Mouse (Mus musculus) hindbrain, embryonic 15.5 days (tissue): Measurements from ENCODE around the gene Akap8l. TPM values are rescaled to one million over a fixed set of nuclear protein-coding genes. Genes with fewer than 3 reads are reported as not detected.

ENCODE experiments used
- ATAC-seq: fragments of 200-750 bp; cut with Nextera tagmentation; 2 replicates; pipeline ENCODE4 v1.8.0; 2017; ENCODE audit warnings: low read depth, moderate number of reproducible peaks, moderate TSS enrichment; ENCODE audit not compliant: low FRiP score
- H3K27ac ChIP-seq: fragments of 300-500 bp; sonication (generic); replicated peaks from 2 replicates; pipeline ENCODE4 v1.5.1; 2015; ENCODE audit warnings: mild to moderate bottlenecking, inconsistent platforms
- H3K27me3 ChIP-seq: fragments of 300-500 bp; sonication (generic); 2 replicates; pipeline ENCODE4 v1.6.1; 2015; ENCODE audit warnings: control low read depth, inconsistent platforms
- H3K36me3 ChIP-seq: fragments of 300-500 bp; sonication (generic); 2 replicates; pipeline ENCODE4 v1.6.1; 2015; ENCODE audit warnings: control low read depth, inconsistent platforms
- H3K4me1 ChIP-seq: fragments of 300-500 bp; sonication (generic); replicated peaks from 2 replicates; pipeline ENCODE4 v1.6.1; 2015; ENCODE audit warnings: control low read depth, inconsistent platforms
- H3K4me2 ChIP-seq: fragments of 300-500 bp; sonication (generic); 2 replicates; pipeline ENCODE4 v1.6.1; 2015; ENCODE audit warnings: moderate library complexity, mild to moderate bottlenecking, inconsistent platforms
- H3K4me3 ChIP-seq: fragments of 300-500 bp; sonication (generic); 2 replicates; pipeline ENCODE4 v1.5.1; 2015; ENCODE audit warnings: mild to moderate bottlenecking, inconsistent platforms
- H3K9ac ChIP-seq: fragments of 300-500 bp; sonication (generic); 2 replicates; pipeline ENCODE4 v1.6.1; 2015; ENCODE audit warnings: inconsistent platforms
- H3K9me3 ChIP-seq: fragments of 300-500 bp; sonication (generic); 2 replicates; pipeline ENCODE4 v1.6.1; 2016; ENCODE audit warnings: control low read depth, inconsistent platforms
- WGBS: fragments of 180-500 bp; shearing (Covaris S2); methylation state at CpG from one replicate; pipeline ENCODE4 v1.1.7; 2015; 5-methylcytosine and 5-hydroxymethylcytosine counted together
- microRNA-seq: library from miRNA; unstranded; fragments of <30 nt; microRNA quantifications from one replicate; pipeline ENCODE4, GENCODE M21; 2016
- polyA plus RNA-seq: library from polyadenylated mRNA; unstranded; fragments of >200 nt; fragmentation: Nextera tagmentation; extraction: Ambion mirVana; gene quantifications from 2 replicates; pipeline ENCODE4 v1.2.1, GENCODE M21; 2015

Gene Akap8l
- polyA plus RNA-seq, 1 experiment from 2014 or later: 171 TPM

DNA sequence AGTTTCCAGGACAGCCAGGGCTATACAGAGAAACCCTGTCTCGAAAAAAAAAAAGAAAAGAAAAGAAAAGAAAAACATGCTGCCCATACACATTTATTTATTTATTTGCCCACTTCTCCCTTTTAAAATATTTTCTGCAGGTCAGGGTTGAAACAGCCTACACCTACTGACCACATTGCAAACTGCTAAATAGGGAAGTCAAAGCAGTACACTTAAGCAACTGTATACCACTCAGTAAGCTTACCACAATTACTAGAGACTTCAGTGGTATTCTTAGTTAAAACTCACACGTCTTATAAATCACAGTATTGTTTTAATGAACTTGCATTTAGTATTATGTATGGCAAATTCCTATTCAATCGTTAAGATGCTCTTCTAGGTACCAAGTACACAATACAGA, 69.8 kb downstream of the Akap8l start:
- WGBS: 90% methylated on average over 3 of the region's 3 CpGs
- Histone ChIP-seq H3K4me2 (no peak overlapping the region), H3K9me3 (no peaks in the 10 kb centered on the region), H3K27me3 (no peaks in the 10 kb centered on the region), H3K4me1 (peaks cover 35% of the 10 kb centered on the region), H3K27ac (no peak overlapping the region), H3K9ac (no peak overlapping the region), H3K36me3 (no peaks in the 10 kb centered on the region), H3K4me3 (no peak overlapping the region)
- ATAC-seq: no peak

DNA sequence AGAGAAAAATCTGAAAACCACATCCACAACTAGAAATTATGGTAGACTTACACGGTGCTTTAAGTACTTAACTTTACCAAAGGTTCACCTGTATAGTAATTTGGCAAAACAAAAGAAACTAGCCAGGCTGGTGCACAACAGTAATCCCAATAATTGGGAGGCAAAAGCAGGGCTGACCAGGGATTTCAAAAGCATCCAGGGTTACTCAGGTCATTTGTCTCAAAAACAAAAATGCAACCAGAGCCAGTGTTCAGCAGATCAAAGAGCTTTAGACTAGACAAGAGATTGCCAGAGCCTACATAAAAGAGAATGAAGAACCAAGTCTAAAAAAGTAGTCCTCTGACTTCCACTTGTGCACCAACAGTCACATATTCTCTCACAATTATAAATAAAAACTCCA, 73.2 kb downstream of the Akap8l start:
- Histone ChIP-seq H3K27ac (no peak overlapping the region), H3K4me2 (no peak overlapping the region), H3K9ac (no peak overlapping the region), H3K27me3 (no peaks in the 10 kb centered on the region), H3K4me1 (peaks cover 17% of the 10 kb centered on the region), H3K4me3 (no peak overlapping the region), H3K36me3 (no peaks in the 10 kb centered on the region), H3K9me3 (no peaks in the 10 kb centered on the region)
- 93% methylated on average over 1 of the region's 1 CpGs for whole genome bisulfite sequencing
- no peak for ATAC-seq

DNA sequence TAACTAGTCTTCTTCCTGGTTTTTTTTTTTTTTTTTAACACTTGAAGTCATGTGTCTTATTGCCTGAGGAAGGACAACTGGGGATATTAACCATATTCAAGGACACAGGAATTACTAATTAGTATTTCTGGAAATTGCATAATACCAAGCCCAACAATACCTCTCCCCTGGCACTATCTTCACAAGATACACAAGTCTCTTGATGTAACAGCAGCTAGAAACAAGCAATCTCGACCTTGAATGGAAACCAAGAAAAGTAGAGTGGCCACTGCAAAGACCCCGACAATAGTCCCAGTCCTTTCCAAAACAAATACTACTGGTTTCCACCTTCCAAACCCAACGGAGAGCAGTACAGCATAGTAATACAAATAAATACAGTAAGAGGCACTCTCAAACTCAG, 74.8 kb downstream of the Akap8l start:
- H3K9me3 ChIP-seq: no peaks in the 10 kb centered on the region
- ATAC-seq: no peak
- no peak overlapping the region for H3K9ac ChIP-seq
- peaks cover 8% of the 10 kb centered on the region; the same call in 1 of the 2 replicates for H3K4me1 ChIP-seq
- H3K36me3 ChIP-seq: no peaks in the 10 kb centered on the region
- WGBS: 81% methylated on average over 3 of the region's 3 CpGs
- no peaks in the 10 kb centered on the region for H3K27me3 ChIP-seq
- H3K27ac ChIP-seq: no peak overlapping the region
- no peak overlapping the region for H3K4me2 ChIP-seq
- no peak overlapping the region for H3K4me3 ChIP-seq

Small RNA genes within 50 kb of the gene (microRNA-seq; reads per million reads assigned to microRNA genes)
- gene Gm22201: not detected

Other genes starting within 250 kb of the Akap8l start
- 8.2 and 10.5 TPM in 2 replicates for gene Notch3, start 183.8 kb downstream of the Akap8l start, polyA plus RNA-seq
- gene Ephx3, start 161.1 kb downstream of the Akap8l start, polyA plus RNA-seq: 0.19 and 0.39 TPM in 2 replicates
- 83.0 and 91.5 TPM in 2 replicates for gene Brd4, start 65.9 kb downstream of the Akap8l start, polyA plus RNA-seq
- 102 and 106 TPM in 2 replicates for gene Akap8, start 29.4 kb downstream of the Akap8l start, polyA plus RNA-seq
- 38.7 and 45.8 TPM in 2 replicates for gene Wiz, start 38.8 kb upstream of the Akap8l start, polyA plus RNA-seq
- 0.42 and 0.65 TPM in 2 replicates for gene Rasal3, start 53.0 kb upstream of the Akap8l start, polyA plus RNA-seq
- not detected in 2 replicates for gene Pglyrp2, start 73.6 kb upstream of the Akap8l start, polyA plus RNA-seq
- 0.92 and 1.3 TPM in 2 replicates for gene Cyp4f39, start 102.1 kb upstream of the Akap8l start, polyA plus RNA-seq
- 10.9 and 12.3 TPM in 2 replicates for gene Cyp4f17, start 155.4 kb upstream of the Akap8l start, polyA plus RNA-seq
- gene Cyp4f16, start 186.0 kb upstream of the Akap8l start, polyA plus RNA-seq: 17.3 and 18.7 TPM in 2 replicates